Mouse (Mus musculus) heart, postnatal 0 days (tissue): Measurements from ENCODE around the gene S100b.

Experiments used
- CTCF ChIP-seq: IDR thresholded peaks from 2 replicates; pipeline ENCODE4 v1.5.1; 2016; ENCODE audit warnings: antibody characterized with exemption, control low read depth, low read depth
- EP300 ChIP-seq: IDR thresholded peaks from 2 replicates; pipeline ENCODE4 v1.6.1; 2016; ENCODE audit warnings: antibody characterized with exemption, low read depth

GRCm38 (mm10) chr10:76218240-76218639 lies 35.4 kb upstream of the S100b start:
- no peak for TF ChIP-seq CTCF
- TF ChIP-seq EP300, result no peak
